Mouse (Mus musculus): Measurements from ENCODE around the gene Ccdc9. TPM values are rescaled to one million over a fixed set of nuclear protein-coding genes. Genes with fewer than 3 reads are reported as not detected.
"Not testable (repeated sequence)": the region's sequence is repeated elsewhere in the genome, so short reads cannot be mapped to it uniquely, and the experiment has no call there.

Gene Ccdc9
- polyA plus RNA-seq, 1 experiment from 2014 or later = 17.9 TPM

- Histone ChIP-seq H3K27ac (ENCODE audit: low read depth, low read length) (no peak overlapping the region), H3K27me3 (ENCODE audit: control insufficient read depth, insufficient read depth, low read length) (no peaks in the 10 kb centered on the region), H3K4me2 (no peak overlapping the region), H3K9ac (ENCODE audit: low read length) (no peak overlapping the region), H3K36me3 (ENCODE audit: control insufficient read depth, insufficient read depth, low read length) (peaks cover 6% of the 10 kb centered on the region), H3K9me3 (ENCODE audit: control insufficient read depth, low read length) (no peaks in the 10 kb centered on the region), H3K4me3 (ENCODE audit: low read depth, low read length) (no peak overlapping the region), H3K4me1 (ENCODE audit: control insufficient read depth, insufficient read depth, low read length) (peaks cover 7% of the 10 kb centered on the region)
- DNase-seq (ENCODE audit: low spot score, missing footprints) (no peak), ATAC-seq (ENCODE audit: low FRiP score) (no peak)
- WGBS = 93% methylated on average over 13 of the region's 13 CpGs
These were observed 4.3 kb downstream of the Ccdc9 start for GRCm38 (mm10) chr7:16282334-16282733.

GRCm38 (mm10) chr7:16280721-16281120 is 5.9 kb downstream of the Ccdc9 start:
- 86% methylated on average over 11 of the region's 11 CpGs for WGBS
- H3K36me3 ChIP-seq (ENCODE audit: control insufficient read depth, insufficient read depth, low read length) = peaks cover 8% of the 10 kb centered on the region

DNA sequence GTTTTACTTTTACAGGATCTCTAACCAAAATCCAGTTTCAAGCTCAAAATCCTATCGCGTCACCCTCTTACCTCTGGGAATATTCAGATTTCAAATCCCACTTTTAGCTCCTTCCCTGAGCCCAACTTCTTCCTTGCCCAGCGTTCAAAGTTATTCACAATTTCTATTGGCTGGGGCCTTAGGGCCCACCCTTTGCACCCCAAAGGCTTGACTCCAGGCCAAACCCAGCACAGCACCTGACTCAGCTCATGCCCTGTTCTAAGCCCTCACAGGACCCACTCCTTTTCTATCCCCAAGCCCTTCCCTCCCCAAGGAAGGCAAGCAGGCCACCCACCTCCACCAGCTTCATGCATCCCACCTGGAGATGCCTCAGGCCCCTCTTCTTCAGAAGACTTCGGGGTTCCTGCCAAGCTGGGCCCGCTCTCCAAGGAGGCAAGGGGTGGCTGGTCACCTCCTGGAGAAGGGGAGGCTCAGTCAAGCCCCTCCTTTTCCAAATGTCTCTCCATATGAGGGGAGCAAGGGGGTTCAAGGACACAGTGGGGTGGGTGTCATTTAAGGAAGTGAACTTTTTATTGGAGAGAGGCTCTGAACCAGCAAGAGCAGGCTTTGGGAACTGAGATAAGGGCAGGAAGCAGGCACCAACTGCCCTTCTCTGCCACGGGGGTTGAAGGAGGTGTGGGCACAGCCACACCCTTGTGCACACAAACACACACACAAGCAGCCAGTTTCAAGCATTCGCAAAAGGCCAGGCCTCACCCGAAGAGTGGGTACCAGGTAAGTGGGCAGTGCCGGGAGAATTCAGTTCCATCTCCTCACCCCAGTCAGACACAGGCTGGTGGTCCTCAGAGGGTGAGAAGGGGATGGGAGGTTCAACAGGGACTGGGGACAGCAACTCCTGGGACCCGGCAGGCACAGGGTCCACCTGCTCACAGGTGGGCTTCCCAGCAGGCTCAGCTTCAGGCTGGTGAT is 11.4 kb downstream of the Ccdc9 start:
- H3K27ac ChIP-seq (ENCODE audit: low read depth, low read length) = no peak overlapping the region
- no peak overlapping the region for H3K4me3 ChIP-seq (ENCODE audit: low read depth, low read length)
- WGBS = 87% methylated on average over 10 of the region's 10 CpGs
- H3K27me3 ChIP-seq (ENCODE audit: control insufficient read depth, insufficient read depth, low read length) = peaks cover 3% of the 10 kb centered on the region
- H3K4me1 ChIP-seq (ENCODE audit: control insufficient read depth, insufficient read depth, low read length) = peaks cover 17% of the 10 kb centered on the region
- H3K4me2 ChIP-seq = no peak overlapping the region
- ATAC-seq (ENCODE audit: low FRiP score) = no peak
- H3K36me3 ChIP-seq (ENCODE audit: control insufficient read depth, insufficient read depth, low read length) = peaks cover 7% of the 10 kb centered on the region
- H3K9me3 ChIP-seq (ENCODE audit: control insufficient read depth, low read length) = no peaks in the 10 kb centered on the region
- no peak for DNase-seq (ENCODE audit: low spot score, missing footprints)
- no peak overlapping the region for H3K9ac ChIP-seq (ENCODE audit: low read length)

More at GRCm38 (mm10) chr7:16280721-16281120, 5.9 kb downstream of the Ccdc9 start:
- no peaks in the 10 kb centered on the region for H3K9me3 ChIP-seq (ENCODE audit: control insufficient read depth, low read length)
- H3K4me2 ChIP-seq = no peak overlapping the region
- ATAC-seq (ENCODE audit: low FRiP score) = no peak
- DNase-seq (ENCODE audit: low spot score, missing footprints) = no peak
- no peaks in the 10 kb centered on the region for H3K27me3 ChIP-seq (ENCODE audit: control insufficient read depth, insufficient read depth, low read length)
- H3K4me1 ChIP-seq (ENCODE audit: control insufficient read depth, insufficient read depth, low read length) = peaks cover 7% of the 10 kb centered on the region
- no peak overlapping the region for H3K9ac ChIP-seq (ENCODE audit: low read length)
- no peak overlapping the region for H3K27ac ChIP-seq (ENCODE audit: low read depth, low read length)
- H3K4me3 ChIP-seq (ENCODE audit: low read depth, low read length) = no peak overlapping the region

DNA sequence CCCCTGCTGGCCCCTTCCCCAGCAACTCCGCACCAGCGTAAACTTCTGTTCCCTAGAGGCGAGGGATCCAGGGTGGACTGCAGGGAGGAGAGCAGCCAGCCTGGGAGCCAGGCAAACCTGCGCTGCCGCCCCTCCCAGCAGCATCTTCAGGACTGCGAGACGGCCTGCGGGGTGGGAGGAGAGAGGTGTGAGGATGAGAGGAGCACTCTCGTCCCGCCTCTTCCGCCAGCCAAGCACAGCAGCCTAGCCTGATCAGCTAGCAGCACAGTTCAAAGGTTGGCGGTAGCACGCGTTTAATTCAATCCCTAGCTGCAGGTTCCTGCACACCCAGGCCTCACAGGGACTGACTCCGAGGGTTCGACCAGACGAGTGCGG is 12.8 kb downstream of the Ccdc9 start:
- Histone ChIP-seq H3K4me2 (peak overlapping the region; percentile 99), H3K27me3 (ENCODE audit: control insufficient read depth, insufficient read depth, low read length) (peaks cover 3% of the 10 kb centered on the region), H3K9ac (ENCODE audit: low read length) (peak overlapping the region; percentile 58), H3K4me3 (ENCODE audit: low read depth, low read length) (peak overlapping the region; percentile 70), H3K4me1 (ENCODE audit: control insufficient read depth, insufficient read depth, low read length) (peaks cover 17% of the 10 kb centered on the region), H3K9me3 (ENCODE audit: control insufficient read depth, low read length) (no peaks in the 10 kb centered on the region), H3K36me3 (ENCODE audit: control insufficient read depth, insufficient read depth, low read length) (peaks cover 7% of the 10 kb centered on the region; the same call in 1 of the 2 replicates), H3K27ac (ENCODE audit: low read depth, low read length) (peak overlapping the region; percentile 68)
- WGBS = 0% methylated on average over 18 of the region's 18 CpGs
- ATAC-seq (ENCODE audit: low FRiP score) (peak; percentile 78), DNase-seq (ENCODE audit: low spot score, missing footprints) (no peak)

DNA sequence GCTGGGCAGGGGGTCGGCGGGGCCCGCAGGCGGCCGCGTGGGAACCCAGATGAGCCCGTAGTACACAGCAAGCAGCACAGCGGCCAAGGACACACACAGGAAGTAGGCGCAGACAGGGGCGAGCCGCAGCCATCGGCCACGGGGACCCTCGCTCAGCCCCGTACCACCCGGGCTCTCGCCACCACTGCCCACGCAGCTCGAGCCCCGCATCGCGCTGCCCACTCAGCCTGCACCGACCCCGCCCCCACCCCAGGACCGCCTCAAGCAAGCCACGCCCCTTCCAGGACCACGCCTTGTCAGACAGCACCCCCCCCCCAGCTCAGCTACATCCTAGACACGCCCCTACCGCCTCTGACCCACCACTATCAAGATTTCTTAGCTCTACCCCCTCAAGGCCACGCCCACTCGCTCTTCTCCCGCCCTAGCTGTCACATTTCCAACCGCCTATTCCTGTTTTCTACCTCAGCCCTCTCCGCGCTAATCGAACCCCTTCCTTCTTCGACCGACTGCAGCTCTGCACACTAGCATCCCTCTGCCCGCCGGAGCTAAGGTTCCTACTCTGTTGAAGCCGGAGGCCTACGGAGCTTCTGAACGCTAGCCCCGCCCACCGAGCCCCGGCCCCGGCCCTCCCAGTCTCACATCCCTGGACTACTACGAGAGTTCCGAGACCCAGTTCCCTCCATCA is 13.4 kb downstream of the Ccdc9 start, which contains the start of gene Inafm1:
Gene Inafm1, minus strand, starts transcription at position 537 of the 685 bp plus-strand sequence.
- WGBS = under 1% methylated on average over 47 of the region's 49 CpGs
- ATAC-seq (ENCODE audit: low FRiP score) = peak; percentile 86

GRCm38 (mm10) chr7:16272681-16273080 is 13.9 kb downstream of the Ccdc9 start:
- ATAC-seq (ENCODE audit: low FRiP score) (peak; percentile 72), DNase-seq (ENCODE audit: low spot score, missing footprints) (peak; percentile 94)
- WGBS = 0% methylated on average over 38 of the region's 46 CpGs
- Histone ChIP-seq H3K9ac (ENCODE audit: low read length) (peak overlapping the region; percentile 80), H3K4me3 (ENCODE audit: low read depth, low read length) (peak overlapping the region; percentile 70), H3K4me2 (peak overlapping the region; percentile 99), H3K4me1 (ENCODE audit: control insufficient read depth, insufficient read depth, low read length) (peaks cover 17% of the 10 kb centered on the region), H3K9me3 (ENCODE audit: control insufficient read depth, low read length) (no peaks in the 10 kb centered on the region), H3K36me3 (ENCODE audit: control insufficient read depth, insufficient read depth, low read length) (peaks cover 5% of the 10 kb centered on the region; the same call in 1 of the 2 replicates), H3K27me3 (ENCODE audit: control insufficient read depth, insufficient read depth, low read length) (peaks cover 3% of the 10 kb centered on the region), H3K27ac (ENCODE audit: low read depth, low read length) (peak overlapping the region; percentile 67)

More for the DNA sequence above, 13.4 kb downstream of the Ccdc9 start, which contains the start of gene Inafm1:
- Histone ChIP-seq H3K36me3 (ENCODE audit: control insufficient read depth, insufficient read depth, low read length) (peaks cover 6% of the 10 kb centered on the region; the same call in 1 of the 2 replicates), H3K9me3 (ENCODE audit: control insufficient read depth, low read length) (no peaks in the 10 kb centered on the region), H3K4me3 (ENCODE audit: low read depth, low read length) (peak within 1 kb of the TSS; percentile 70), H3K27me3 (ENCODE audit: control insufficient read depth, insufficient read depth, low read length) (peaks cover 3% of the 10 kb centered on the region), H3K27ac (ENCODE audit: low read depth, low read length) (peak within 1 kb of the TSS; percentile 68), H3K9ac (ENCODE audit: low read length) (peak within 1 kb of the TSS; percentile 80), H3K4me2 (peak within 1 kb of the TSS; percentile 99), H3K4me1 (ENCODE audit: control insufficient read depth, insufficient read depth, low read length) (peaks cover 17% of the 10 kb centered on the region)
- DNase-seq (ENCODE audit: low spot score, missing footprints) = peak; percentile 99

DNA sequence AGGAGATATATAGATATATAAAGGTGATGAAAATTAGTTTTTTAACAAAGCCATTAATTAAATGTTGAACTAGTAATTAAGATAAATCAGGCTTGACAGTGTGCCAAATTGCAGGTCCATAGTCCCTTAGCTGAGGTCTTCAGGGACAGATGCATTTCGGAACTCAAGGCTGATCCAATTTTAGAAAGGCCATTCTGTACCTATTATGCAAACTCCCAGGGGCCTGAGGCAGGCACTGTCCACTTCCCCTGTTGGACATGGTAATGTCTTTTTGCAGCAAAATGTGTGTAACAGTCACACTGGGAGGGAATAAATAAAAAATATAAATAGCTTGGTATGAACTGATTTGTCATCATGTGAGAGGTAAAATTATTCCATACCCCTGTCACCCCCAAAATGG is 15.5 kb downstream of the Ccdc9 start:
- Histone ChIP-seq H3K4me3 (ENCODE audit: low read depth, low read length) (no peak overlapping the region), H3K36me3 (ENCODE audit: control insufficient read depth, insufficient read depth, low read length) (peaks cover 5% of the 10 kb centered on the region; the same call in 1 of the 2 replicates), H3K4me2 (no peak overlapping the region), H3K27me3 (ENCODE audit: control insufficient read depth, insufficient read depth, low read length) (peaks cover 3% of the 10 kb centered on the region), H3K9ac (ENCODE audit: low read length) (no peak overlapping the region), H3K4me1 (ENCODE audit: control insufficient read depth, insufficient read depth, low read length) (peaks cover 17% of the 10 kb centered on the region), H3K27ac (ENCODE audit: low read depth, low read length) (no peak overlapping the region), H3K9me3 (ENCODE audit: control insufficient read depth, low read length) (no peaks in the 10 kb centered on the region)
- WGBS = 80% methylated on average over 1 of the region's 1 CpGs
- DNase-seq (ENCODE audit: low spot score, missing footprints) (peak; percentile 2), ATAC-seq (ENCODE audit: low FRiP score) (no peak)

DNA sequence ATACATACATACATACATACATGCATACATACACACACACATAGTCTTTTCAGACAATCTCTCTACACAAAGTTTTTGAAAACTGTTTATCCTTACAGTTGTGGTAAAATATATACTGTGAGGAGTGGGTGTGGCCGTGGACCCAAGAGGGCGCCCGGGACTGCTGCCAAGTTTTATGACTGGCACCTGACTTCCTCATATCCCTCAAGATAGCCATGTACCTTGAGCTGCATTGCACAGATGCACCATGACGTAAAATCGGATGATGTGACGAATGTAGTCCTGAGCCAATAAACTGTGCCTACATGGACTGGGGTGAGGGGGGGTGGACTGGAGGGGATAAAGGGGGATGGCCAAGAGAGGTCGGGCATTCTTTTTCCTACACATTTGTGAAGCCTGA is 20.0 kb downstream of the Ccdc9 start:
- not testable (repeated sequence) for H3K4me3 ChIP-seq (ENCODE audit: low read depth, low read length); H3K4me2 ChIP-seq; H3K9ac ChIP-seq (ENCODE audit: low read length); DNase-seq (ENCODE audit: low spot score, missing footprints); H3K36me3 ChIP-seq (ENCODE audit: control insufficient read depth, insufficient read depth, low read length); H3K4me1 ChIP-seq (ENCODE audit: control insufficient read depth, insufficient read depth, low read length); H3K27me3 ChIP-seq (ENCODE audit: control insufficient read depth, insufficient read depth, low read length); H3K27ac ChIP-seq (ENCODE audit: low read depth, low read length); H3K9me3 ChIP-seq (ENCODE audit: control insufficient read depth, low read length); ATAC-seq (ENCODE audit: low FRiP score)
- WGBS = 91% methylated on average over 7 of the region's 7 CpGs

Measured in midbrain, embryonic 11.5 days (tissue).